Mouse (Mus musculus) natural killer cell, adult 2 months (primary cell): Measurements from ENCODE around the gene Cyfip2.
A peak's percentile ranks its signal among the peaks of the same experiment; 100 is the strongest.

Experiments used
- DNase-seq, 2 experiments: peaks; one replicate each; pipeline ENCODE4 v3.0.0; 2022; ENCODE audit warnings: low spot score in 2 of 2

Gene Cyfip2

DNA sequence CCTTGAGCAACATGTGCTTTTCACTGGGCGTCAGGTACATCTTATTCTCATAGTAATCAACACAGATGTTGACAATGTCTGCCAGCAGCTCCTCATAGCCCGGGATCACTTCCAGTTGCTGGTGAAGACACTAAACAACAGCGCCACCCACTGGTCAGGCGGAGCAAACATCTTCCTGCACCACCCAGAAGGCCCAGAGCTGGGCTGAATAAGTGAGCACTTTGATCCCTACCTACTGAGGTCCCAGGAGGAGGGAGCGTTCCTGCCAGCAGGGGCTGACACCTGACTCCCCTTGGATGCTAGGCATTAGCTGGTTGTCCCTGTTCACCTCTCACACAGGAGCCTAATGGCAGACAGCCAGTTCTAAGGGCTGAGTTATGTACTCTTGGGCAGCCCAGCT, 35.9 kb downstream of the Cyfip2 start:
- DNase-seq: peak; percentile 22 to 63

DNA sequence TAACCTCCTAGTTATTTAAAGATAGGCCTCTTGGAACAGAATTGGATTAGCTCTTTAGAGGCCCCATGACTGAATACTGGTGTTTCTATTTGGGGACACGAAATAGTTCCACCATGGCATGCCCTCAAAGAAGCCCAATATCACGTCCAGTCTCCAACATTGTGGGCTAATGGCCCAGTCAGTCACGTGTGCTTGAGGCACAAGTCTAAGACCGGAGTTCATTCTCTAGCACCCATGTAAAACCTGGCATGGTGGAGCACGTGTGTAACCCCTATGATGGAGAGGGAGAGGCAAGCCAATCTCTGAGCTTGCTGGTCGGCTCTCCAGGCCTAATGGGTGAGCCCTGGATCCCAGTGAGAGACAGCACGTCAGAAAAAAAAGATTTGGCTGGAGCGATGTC, 36.5 kb downstream of the Cyfip2 start:
- DNase-seq: no peak

DNA sequence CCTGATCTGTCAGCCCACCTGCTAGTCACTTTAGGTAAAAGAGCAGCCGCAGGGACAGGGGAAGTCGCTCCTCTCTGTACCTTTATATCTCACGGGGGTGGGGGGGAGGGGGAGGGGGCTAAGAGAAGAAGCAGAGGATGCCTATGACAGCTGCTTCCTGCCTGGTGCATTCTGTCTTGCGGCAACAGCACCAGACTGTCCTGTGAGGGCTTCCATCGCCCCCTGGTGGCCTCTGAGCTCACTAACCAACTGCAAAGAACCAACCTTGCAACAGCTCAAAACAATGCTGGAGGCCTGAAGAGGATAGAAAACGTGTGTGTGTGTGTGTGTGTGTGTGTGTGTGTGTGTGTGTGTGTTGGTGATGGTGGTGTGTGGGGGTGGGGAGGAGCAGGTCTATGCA, 37.4 kb downstream of the Cyfip2 start:
- DNase-seq: peak; percentile 63 to 85

DNA sequence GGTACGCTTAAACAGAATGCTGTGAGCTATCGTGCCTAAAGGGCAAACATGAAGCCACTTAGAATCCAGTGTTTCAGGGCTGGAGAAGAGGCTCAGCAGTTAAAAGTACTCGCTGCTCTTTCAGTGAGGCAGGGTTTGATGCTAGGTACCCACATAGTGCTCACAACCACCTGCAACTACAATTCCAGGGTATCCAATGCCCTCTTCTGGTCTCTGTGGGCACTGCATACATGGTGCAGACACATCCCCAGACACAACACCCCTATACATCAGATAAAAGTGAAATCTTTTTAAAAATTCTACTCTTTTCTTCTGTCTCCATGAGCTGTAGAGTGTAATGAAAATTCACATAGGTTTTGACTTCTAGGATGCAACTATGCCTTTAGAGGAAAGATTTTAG, 38.7 kb downstream of the Cyfip2 start:
- DNase-seq: no peak

DNA sequence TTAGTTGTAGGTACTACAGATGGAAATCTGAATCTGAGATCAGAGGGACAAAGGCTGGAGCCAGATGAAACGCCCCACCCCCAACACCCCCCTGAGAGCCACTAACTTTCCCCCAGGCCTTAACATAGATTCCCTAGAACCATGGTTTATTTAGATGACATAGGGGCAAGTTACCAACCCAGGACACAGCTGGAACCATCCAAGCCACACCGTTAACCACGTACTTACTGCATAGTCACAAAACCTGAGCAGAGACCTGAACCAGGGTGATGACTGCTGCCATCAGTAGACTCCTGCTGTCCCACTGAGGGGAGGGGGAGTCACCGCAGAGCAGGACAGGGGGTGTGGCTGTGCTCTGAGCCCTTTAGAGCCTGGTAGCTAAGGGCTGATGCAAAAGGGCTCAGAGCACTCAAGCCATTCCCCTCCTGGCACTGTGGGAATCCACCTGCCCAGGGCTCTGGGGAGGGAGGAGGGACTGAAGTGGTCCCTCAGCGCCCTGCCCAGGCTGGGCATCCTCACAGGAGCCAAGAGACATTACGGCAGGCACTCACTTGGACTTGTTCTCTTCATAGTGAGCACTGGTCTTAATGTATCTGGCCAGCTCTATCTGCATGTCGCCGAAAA, 40.5 kb downstream of the Cyfip2 start:
- DNase-seq: no peak

DNA sequence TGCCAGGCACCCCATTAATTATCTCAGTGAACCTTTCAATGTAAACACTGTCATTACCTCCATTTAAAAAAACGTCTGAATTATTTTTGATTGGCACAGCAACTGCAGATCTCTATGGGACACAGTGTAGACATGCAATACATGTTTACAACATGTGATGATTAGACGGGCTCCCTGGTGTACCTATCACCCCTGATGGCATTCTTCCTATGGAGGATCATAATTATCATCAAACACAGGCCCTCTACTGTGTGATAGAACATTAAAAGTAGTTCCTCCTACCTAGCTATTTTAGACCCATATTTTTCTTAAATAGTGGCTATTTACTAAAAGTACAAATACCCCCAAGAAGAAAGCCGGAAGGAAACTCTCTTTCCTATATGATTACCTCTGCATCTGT, 42.8 kb downstream of the Cyfip2 start:
- no peak for DNase-seq

DNA sequence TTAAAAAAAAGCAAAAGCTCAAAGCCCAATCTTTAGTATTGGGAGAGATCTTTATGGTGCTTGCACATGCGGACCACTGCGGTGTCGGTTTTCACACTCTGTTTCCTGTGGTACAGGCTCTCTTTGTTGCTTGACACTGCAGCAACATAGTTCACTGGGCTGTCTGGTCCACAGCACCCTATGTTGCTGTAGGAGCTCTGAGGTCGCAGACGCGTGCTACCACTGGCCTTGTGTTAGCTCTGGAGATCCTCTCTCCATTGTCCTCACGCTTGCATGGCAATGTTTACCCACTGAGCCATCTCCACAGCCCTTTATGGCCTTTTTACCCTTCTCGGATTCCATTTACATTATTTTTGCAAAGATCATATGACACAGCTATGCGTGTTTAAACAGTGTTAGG, 43.3 kb downstream of the Cyfip2 start:
- DNase-seq: peak in 1 of 2 experiments; percentile 32

DNA sequence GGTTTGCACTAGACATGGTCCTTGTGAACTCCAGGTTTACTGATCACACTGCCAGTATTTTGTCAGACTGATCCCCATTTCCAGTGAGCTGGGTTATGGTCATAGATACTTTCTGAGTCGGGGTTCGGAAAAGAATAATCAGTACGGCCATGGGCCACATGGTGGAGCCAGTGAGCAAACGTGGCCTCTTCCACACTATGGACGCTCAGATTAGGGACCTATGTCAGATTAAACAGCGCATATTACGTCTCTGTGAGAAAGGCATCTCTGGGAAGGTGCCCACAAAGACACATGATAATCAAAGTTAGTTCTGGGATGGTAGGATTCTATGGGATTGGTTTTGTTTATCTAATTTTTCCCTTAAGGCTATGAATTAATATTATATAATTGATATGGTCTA, 43.7 kb downstream of the Cyfip2 start:
- peak in 1 of 2 experiments; percentile 55 for DNase-seq

DNA sequence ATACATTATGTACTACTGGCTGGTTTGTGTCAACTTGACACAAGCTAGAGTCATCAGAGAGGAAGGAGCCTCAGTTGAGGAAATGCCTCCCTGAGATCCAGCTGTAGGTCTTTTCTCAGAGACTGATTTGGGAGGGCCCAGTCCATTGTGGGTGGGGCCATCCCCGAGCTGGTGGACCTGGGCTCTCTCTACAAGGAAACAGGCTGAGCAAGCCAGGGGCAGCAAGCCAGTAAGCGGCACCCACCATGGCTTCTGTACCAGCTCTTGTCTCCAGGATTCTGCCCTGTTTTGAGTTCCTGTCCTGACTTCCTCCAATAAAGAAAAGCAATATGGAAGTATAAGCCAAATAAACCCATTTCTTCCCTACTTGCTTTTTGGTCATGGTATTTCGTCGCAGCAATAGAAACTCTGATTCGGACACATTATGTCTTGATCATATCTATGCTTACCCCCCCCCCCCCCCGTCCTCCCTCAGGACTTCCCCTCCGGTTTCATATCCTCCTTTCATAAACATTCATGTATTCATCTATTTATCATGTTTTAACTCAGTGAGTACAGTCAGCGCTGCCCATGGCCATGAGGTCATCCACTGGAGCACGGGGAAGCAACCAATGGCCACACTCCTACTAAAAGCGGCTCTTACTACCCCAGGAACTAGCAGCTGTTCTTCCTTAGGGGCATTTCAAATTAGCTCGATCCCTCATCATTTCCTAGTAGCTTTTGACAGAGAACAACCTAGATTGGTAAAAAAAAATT, 47.5 kb downstream of the Cyfip2 start:
- DNase-seq: peak in 1 of 2 experiments; percentile 49

DNA sequence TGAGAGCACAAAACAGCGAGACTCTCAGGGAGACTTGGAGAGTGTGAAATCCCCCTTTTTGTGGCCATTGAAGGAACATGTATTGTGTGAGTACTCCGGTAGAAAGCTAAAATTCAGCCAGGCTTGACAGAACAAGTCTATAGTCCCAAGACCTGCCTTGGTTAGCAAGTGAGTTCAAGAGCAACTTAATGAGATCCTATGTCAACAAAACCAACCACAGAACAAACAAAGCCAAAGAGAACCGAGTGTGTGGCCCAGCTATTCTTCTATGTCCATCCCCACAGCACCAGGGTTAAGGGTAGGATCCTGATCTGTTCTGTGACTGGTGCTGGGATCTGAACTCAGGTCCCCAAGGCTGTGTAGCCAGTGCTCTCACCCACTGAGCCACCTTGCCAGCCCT, 48.1 kb downstream of the Cyfip2 start:
- DNase-seq: no peak

DNA sequence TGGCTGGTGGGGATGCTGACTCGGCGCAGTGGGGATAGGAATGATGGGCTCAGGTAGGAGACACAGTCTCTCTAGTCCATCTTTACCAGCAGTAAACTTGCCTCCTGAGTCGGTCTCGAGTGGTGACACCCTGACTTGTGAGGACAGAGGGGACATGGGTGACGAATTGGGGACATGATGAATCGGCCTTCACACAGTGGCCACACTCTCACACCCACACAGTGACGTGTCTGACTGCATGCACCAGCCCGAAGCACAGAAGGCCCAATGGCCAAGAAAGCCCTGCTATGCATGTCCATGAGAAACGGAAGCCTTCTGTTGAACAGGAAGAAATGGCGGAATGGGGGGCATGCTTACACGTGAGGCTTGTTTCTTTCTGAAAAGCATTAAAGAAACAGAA, 49.4 kb downstream of the Cyfip2 start:
- peak in 1 of 2 experiments; percentile 50 for DNase-seq

DNA sequence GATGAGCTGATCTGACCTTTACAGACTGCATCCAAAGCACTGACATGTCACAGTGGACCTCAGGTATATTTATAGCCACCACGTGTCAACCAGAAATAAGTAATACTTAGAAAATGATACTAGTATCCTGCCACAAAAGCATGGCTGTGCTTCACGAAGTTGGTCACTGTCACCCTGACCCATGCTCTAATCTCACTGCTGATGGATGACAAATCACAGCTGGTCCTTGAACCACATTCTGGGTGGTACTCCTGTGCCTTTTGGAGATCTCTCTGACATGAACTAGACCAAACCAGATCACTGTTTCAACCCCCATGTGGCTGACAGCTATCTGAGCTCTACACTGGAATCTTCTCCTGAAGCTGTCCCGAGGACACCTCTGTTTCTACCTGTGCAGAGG, 49.8 kb downstream of the Cyfip2 start:
- no peak for DNase-seq

DNA sequence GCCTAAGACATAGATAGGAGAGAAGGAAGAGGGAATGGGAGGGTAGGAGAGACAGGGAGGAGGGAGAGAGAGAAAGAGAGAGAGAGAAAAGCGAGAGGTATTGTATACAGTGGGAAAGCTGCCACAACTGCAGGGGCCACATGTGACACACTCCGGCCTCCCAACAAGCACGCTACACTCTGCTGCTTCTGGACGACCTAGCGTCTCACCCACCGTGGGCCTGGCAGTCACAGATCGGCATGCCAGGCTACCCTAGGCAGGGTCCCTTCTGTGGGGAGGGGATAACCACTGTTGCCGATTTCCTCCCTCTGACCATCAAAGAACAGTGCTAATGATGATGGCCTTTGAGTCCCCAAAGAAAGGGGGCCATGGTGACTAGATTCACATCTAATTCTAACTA, 53.9 kb downstream of the Cyfip2 start:
- no peak for DNase-seq

DNA sequence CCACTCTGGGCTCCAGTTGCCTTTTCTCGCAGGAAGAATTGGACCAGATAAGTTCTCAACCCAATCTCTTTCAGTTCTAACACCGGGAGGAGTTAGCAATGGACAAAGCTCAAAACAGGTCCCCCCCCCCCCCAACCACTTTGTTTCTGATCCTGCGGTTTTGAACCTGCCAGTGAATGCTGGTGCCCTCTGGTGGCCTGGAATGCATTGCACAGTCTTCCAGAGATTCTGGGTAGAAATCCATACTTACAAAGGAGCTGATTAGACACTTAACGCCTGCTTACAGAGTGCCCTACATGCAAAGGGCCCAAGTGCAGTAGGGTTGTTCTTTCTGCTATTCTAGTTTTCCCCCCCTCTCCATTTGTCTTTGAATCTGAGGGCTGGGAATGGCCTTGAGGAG, 54.5 kb downstream of the Cyfip2 start:
- no peak for DNase-seq

DNA sequence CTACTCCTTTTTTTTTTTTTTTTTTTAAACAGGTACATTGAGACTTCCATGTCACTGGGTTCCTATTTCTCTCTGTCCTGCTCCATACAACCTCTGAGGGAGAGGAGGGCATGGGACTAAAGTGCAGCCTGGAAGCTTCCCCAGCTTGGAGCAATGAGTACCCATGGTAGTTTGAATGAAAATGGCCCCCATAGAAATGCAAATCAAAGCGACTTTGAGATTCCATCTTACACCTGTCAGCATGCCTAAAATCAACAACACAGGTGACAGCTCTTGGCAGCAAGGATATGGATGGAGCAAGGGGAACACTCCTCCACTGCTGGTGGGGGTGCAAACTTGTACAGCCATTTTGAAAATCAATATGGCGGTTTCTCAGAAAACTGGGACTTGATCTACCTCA, 57.4 kb downstream of the Cyfip2 start:
- DNase-seq: no peak

DNA sequence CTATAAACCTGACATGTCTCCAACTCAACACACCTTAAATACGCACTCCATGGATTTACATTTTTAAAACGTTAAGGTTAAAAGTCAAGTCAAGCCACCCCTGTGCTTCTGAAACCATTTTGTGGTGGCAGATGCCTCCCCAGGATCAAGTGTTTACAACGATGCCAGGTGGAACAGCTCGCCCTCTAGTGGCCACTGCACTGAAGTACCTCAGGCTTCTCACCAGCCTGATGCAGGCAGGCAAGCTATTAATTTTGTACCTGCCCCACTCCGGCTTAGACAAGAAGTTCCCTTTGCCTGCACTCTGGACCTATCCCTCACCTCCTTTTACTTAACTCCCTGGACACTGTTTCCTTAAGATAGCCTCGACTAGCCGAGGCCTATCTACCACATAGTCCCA, 60.7 kb downstream of the Cyfip2 start:
- peak; percentile 49 to 67 for DNase-seq

DNA sequence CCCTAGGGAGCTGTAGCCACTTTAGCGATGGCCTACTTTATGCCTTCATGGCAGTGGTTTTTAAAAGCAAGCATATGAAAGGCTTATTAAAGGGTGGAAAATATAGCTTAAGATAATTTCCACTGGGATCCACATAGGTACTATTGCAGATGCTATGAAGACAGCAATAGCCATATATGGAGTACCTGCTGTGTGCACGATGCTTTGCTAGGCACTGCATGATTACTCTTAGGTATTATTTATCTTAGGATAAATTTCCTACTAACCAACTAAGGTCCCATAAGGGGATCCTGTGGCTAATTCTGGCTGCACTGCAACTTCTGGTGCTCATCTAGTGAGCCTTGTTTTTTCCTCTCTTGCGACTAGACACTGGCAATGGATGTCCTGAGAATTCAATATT, 64.3 kb downstream of the Cyfip2 start:
- no peak for DNase-seq

DNA sequence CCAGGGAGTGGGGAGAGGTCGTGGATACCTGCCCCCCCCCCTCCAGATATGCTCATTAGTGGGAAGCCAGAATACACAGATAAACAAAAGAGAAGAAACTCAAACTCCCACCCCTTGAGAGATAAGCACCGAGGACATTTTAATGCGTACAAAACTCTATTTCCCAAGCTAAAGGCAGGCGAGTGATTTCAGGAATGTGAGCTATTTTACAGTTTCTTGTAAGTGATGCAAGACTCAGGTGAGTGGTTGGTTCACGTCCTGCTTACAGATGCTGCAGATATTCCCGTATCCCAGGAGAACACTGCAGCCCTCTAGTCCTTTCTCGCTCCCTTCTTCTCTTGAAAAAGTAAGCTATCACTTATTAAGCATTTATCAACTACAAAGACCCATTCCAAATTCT, 66.3 kb downstream of the Cyfip2 start:
- no peak for DNase-seq

DNA sequence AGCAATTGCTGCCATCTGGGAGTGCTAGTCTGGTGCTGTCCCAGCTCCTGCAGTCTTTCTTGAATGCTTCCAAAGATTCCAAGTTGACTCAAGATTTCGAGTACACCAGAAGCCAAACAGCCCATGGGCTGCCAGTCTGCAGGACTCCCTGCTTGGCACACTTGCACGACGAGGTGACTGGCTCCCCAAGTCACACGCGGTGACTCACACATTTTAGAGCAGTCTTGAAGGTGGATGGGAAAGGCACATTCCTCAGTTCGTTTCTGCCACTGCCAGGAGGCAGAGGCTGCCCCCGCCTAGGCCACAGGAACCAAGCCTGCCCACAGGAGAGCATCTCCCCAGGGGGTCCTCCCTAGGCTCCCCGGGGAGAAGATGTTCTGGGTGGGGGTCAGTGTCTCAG, 66.7 kb downstream of the Cyfip2 start:
- no peak for DNase-seq

DNA sequence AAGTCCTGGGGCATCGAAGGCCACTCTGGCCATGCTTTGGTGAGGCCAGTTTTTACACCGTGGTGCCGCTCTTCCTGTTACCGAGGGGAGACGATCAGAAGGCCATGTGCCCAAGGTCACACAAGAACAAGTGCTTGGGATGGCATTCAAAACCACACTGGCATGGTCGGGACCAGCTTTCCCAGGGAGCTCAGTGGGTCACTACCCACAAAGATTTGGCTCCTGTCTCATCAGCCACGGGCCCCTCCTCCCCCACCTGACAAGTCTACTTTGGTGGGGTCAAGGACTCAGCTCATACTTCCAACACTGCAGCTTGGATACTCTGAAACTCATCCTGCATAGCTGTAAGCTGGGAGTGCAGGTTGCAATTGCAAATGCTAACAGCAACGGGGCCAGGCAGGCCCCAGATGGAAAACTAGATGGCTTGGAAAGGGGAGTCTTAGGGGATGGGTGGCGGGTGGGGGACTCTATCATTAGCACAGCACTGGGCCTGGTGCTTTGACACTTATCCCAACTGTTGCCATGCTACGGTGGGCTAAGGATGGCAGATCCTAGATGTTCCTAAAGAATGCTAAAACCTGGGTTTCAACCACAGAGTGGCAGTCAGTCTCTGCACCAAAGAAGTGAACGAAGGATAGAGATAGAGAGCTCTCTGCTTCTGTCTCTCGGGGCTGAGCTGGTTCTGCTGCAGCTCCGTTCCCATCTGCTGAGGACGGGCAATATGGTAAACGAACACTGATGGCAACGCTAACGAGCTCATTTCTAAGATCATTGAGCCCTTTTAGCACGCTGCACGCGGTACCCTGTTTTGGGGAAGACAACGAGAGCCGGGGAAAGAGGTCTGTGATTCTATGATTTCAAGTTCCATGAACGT, 67.7 kb downstream of the Cyfip2 start:
- no peak for DNase-seq

DNA sequence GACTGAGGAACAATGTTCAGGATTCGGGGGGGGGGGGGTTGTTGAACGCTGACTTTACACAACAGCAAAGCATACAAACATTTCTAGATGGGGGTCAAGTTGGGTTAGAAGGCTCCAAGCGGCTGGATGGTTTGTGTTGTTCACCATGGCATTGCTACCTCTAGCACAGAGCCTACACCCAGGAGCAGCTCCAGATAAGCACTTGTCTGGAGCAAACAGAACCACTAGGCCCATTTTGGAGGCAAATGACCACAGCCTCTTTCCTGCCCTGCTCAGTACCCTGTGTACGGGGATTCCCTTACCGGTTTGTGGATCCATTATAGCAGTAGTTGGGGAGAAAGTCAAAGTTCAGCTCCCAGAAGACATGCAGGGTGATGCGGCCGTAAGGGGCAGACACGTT, 70.7 kb downstream of the Cyfip2 start:
- no peak for DNase-seq

DNA sequence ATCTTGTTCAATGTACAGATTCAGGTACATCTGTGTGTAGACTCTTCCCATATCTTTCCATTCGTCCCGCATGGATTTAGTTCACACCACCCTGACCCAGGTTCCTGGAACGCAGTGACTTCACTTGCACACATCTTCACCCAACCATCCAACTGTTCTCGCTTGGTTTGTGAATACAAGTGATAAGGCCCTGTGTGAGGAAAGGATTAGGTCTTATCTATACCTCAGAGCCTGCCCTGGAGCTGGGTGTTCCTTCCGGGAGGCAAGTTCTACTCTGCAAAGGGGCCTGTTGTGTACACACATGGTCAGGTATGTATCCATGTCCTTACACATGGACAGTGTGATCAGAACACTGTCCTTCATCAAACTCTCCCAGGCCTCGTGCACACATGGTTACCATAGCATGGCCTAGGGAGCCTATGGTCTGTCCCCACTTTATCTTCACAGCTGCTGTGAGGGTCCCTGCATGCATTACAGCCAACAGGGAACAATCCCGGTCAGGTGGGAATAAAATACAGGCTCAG, 71.4 kb downstream of the Cyfip2 start:
- DNase-seq: no peak
